Mouse (Mus musculus): ENCODE results near the gene Serpina3a.

Gene Serpina3a

GRCm38 (mm10) chr12:104151989-104152388 is 39.5 kb downstream of the Serpina3a start:
- 49% methylated on average over 2 of the region's 2 CpGs for WGBS

- 44% methylated on average over 3 of the region's 3 CpGs for WGBS
These were observed 40.6 kb downstream of the Serpina3a start for GRCm38 (mm10) chr12:104153041-104153645.

DNA sequence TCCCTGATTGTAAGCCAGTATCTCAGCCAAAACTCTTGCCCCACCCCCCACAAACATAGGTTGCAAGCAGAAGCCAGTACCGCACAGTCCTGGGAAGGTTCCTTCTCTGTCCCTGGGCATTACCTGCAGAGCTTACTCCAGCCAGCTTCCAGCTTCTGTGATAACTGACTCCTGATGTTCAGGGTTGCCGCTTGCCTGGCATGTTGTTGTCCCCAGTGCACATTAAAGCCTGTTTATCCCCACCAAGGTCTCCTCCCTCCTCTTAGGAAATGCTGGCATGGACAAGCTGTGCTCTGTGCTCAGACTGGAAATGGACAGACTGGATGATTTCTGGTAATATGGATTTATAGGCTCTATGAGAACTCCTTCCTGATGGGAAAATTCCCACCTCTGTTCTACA is 41.1 kb downstream of the Serpina3a start, which contains the start of gene Serpina3c:
Gene Serpina3c (minus strand): TSS at position 215 of the 400 bp plus-strand sequence.
- WGBS, result 95% methylated on average over 2 of the region's 2 CpGs
